ENCODE assay signal across 26 mouse cellular contexts in genomic region chr6:51010536-51010935, GRCm38 (mm10).
DNase-seq lines count a peak whose midpoint lies in the region; ATAC-seq and TF ChIP-seq lines count a peak whose summit lies in the region.
"Had no signal": no experiment of that assay in that cellular context is flagged by ENCODE, and none has a peak within 500 bp of the region (broad histone marks: within the 10 kb centered on the region; RNA-seq: fewer than 3 reads in every experiment).

No protein-coding gene starts in this region.

- no peaks in the 10 kb centered on the region for H3K9me3 ChIP-seq in stomach, embryonic 15.5 days
- no peaks in the 10 kb centered on the region for H3K9me3 ChIP-seq in stomach, postnatal 0 days (ENCODE audit: control insufficient read depth, low read length)
- no peaks in the 10 kb centered on the region for H3K9me3 ChIP-seq in embryonic facial prominence, embryonic 15.5 days (replicated peaks)
- H3K9me3 ChIP-seq in stomach, embryonic 16.5 days (replicated peaks; ENCODE audit: control insufficient read depth, low read length), result no peaks in the 10 kb centered on the region
- H3K9me3 ChIP-seq: forebrain, embryonic 10.5 days; heart, embryonic 15.5 days; limb, embryonic 13.5 days; lung, embryonic 15.5 days had no signal

- ATAC-seq in stomach, embryonic 15.5 days (ENCODE audit: insufficient read depth, low FRiP score, low read depth), result no peak
- ATAC-seq in stomach, postnatal 0 days (ENCODE audit: low FRiP score, low TSS enrichment), result no peak
- ATAC-seq in embryonic facial prominence, embryonic 15.5 days (ENCODE audit: insufficient number of reproducible peaks, low FRiP score, low TSS enrichment, low read depth), result no peak
- ATAC-seq in stomach, embryonic 16.5 days (ENCODE audit: insufficient read depth, low FRiP score), result no peak
- ATAC-seq: forebrain, embryonic 16.5 days; midbrain, embryonic 16.5 days had no signal

- peak overlapping the region; percentile 0; the same call in 1 of the 2 replicates for H3K27ac ChIP-seq in stomach, embryonic 15.5 days
- no peak overlapping the region; the same call in 1 of the 2 replicates for H3K27ac ChIP-seq in stomach, postnatal 0 days (replicated peaks)
- H3K27ac ChIP-seq in embryonic facial prominence, embryonic 15.5 days (replicated peaks), result peak overlapping the region; percentile 81
- H3K27ac ChIP-seq in stomach, embryonic 16.5 days (ENCODE audit: low read length), result peak overlapping the region; percentile 14; the same call in 1 of the 2 replicates
- H3K27ac ChIP-seq: heart, embryonic 15.5 days; hindbrain, embryonic 14.5 days; layer of hippocampus, adult 2 months; left cerebral cortex, adult 2 months; limb, embryonic 13.5 days; lung, embryonic 15.5 days had no signal

- 0 out of 2 replicates have a peak, but pooled peaks cover 3% of the 10 kb centered on the region for H3K4me1 ChIP-seq in stomach, embryonic 15.5 days
- peaks cover 5% of the 10 kb centered on the region; the same call in 1 of the 2 replicates for H3K4me1 ChIP-seq in stomach, postnatal 0 days (replicated peaks; ENCODE audit: control insufficient read depth, insufficient read depth)
- H3K4me1 ChIP-seq in embryonic facial prominence, embryonic 15.5 days, result peaks cover 37% of the 10 kb centered on the region
- H3K4me1 ChIP-seq in stomach, embryonic 16.5 days (ENCODE audit: control insufficient read depth, insufficient read depth, low read length), result 0 out of 2 replicates have a peak, but pooled peaks cover 4% of the 10 kb centered on the region

- H3K4me3 ChIP-seq in stomach, embryonic 15.5 days (replicated peaks), result no peak overlapping the region
- H3K4me3 ChIP-seq in stomach, postnatal 0 days (ENCODE audit: low read depth, low read length), result no peak overlapping the region
- H3K4me3 ChIP-seq in embryonic facial prominence, embryonic 15.5 days (replicated peaks), result no peak overlapping the region
- no peak overlapping the region for H3K4me3 ChIP-seq in stomach, embryonic 16.5 days (replicated peaks; ENCODE audit: low read length)
- H3K4me3 ChIP-seq: forebrain, embryonic 10.5 days; heart, embryonic 15.5 days; layer of hippocampus, adult 2 months; left cerebral cortex, adult 2 months; limb, embryonic 13.5 days; lung, embryonic 15.5 days had no signal

- no peak for TF ChIP-seq EP300 in stomach, postnatal 0 days (optimal IDR thresholded peaks at IDR 0.05)

- no peaks in the 10 kb centered on the region for H3K36me3 ChIP-seq in stomach, embryonic 15.5 days
- H3K36me3 ChIP-seq in stomach, postnatal 0 days (ENCODE audit: control insufficient read depth, insufficient read depth, low read length), result no peaks in the 10 kb centered on the region
- no peaks in the 10 kb centered on the region for H3K36me3 ChIP-seq in embryonic facial prominence, embryonic 15.5 days
- no peaks in the 10 kb centered on the region for H3K36me3 ChIP-seq in stomach, embryonic 16.5 days (ENCODE audit: control insufficient read depth, insufficient read depth, low read length)
- H3K36me3 ChIP-seq: forebrain, embryonic 10.5 days; heart, embryonic 15.5 days; limb, embryonic 13.5 days; lung, embryonic 15.5 days had no signal

- H3K4me2 ChIP-seq in stomach, embryonic 15.5 days, result no peak overlapping the region
- no peak overlapping the region for H3K4me2 ChIP-seq in stomach, postnatal 0 days (replicated peaks; ENCODE audit: low read depth)
- H3K4me2 ChIP-seq in embryonic facial prominence, embryonic 15.5 days (replicated peaks), result no peak overlapping the region
- H3K4me2 ChIP-seq in stomach, embryonic 16.5 days (ENCODE audit: low read depth, low read length), result no peak overlapping the region
- H3K4me2 ChIP-seq: heart, embryonic 15.5 days; hindbrain, embryonic 14.5 days; limb, embryonic 13.5 days; liver, embryonic 11.5 days; lung, embryonic 15.5 days; midbrain, embryonic 11.5 days had no signal

- peak; percentile 45 to 53 for DNase-seq in heart, adult 18-20 months
- DNase-seq in heart, postnatal 4 days, result no peak
- no peak for DNase-seq in stomach, postnatal 0 days (ENCODE audit: low spot score)
- no peak for DNase-seq in right cerebral cortex, postnatal 36 days (ENCODE audit: low spot score in 2 of 2)
- no peak for DNase-seq in urinary bladder, postnatal 25 days (ENCODE audit: low spot score)
- DNase-seq: adrenal gland, postnatal 25 days; B cell, adult 2 months; cerebellum, adult 11-12 months; kidney, adult 18-20 months; kidney, postnatal 36 days; right cerebral cortex, adult 18-20 months; right cerebral cortex, postnatal 4 days had no signal

- H3K9ac ChIP-seq in stomach, embryonic 15.5 days, result no peak overlapping the region
- H3K9ac ChIP-seq in stomach, postnatal 0 days (ENCODE audit: low read length), result no peak overlapping the region
- no peak overlapping the region for H3K9ac ChIP-seq in embryonic facial prominence, embryonic 15.5 days
- no peak overlapping the region for H3K9ac ChIP-seq in stomach, embryonic 16.5 days (ENCODE audit: low read length)
- H3K9ac ChIP-seq: heart, embryonic 15.5 days; hindbrain, embryonic 14.5 days; limb, embryonic 13.5 days; lung, embryonic 15.5 days had no signal

- no peak for TF ChIP-seq CTCF in stomach, postnatal 0 days (IDR thresholded peaks at IDR 0.05; ENCODE audit: low read depth)

- H3K27me3 ChIP-seq in stomach, embryonic 15.5 days (replicated peaks), result no peaks in the 10 kb centered on the region
- H3K27me3 ChIP-seq in stomach, postnatal 0 days (ENCODE audit: control insufficient read depth, insufficient read depth, low read length), result no peaks in the 10 kb centered on the region
- H3K27me3 ChIP-seq in embryonic facial prominence, embryonic 15.5 days, result no peaks in the 10 kb centered on the region
- no peaks in the 10 kb centered on the region for H3K27me3 ChIP-seq in stomach, embryonic 16.5 days (ENCODE audit: control insufficient read depth, insufficient read depth, low read length)
- H3K27me3 ChIP-seq: heart, embryonic 15.5 days; lung, embryonic 15.5 days had no signal

- 66% methylated on average over 1 of the region's 1 CpGs for WGBS in stomach, embryonic 15.5 days
- 69% methylated on average over 1 of the region's 1 CpGs for WGBS in stomach, postnatal 0 days
- 47% methylated on average over 1 of the region's 1 CpGs for WGBS in embryonic facial prominence, embryonic 15.5 days
- WGBS in stomach, embryonic 16.5 days, result 72% methylated on average over 1 of the region's 1 CpGs

Comparison
In these comparisons a context has a peak if more than half of its experiments do, and no peak if none do; other contexts are left out.
1. DNase-seq: peak in heart, adult 18-20 months (2 of 2); none in heart, postnatal 4 days (single experiment), stomach, postnatal 0 days (single experiment), right cerebral cortex, postnatal 36 days (0 of 2) and urinary bladder, postnatal 25 days (single experiment).